Mouse (Mus musculus) thymus, adult 2 months (tissue): ENCODE data around the gene Tmem175. TPM values are rescaled to one million over a fixed set of nuclear protein-coding genes. Genes with fewer than 3 reads are reported as not detected.

Experiments used
- DNase-seq: peaks from one replicate; pipeline ENCODE4 v3.0.0; 2021
- H3K27ac ChIP-seq: fragments of 200-500 bp; 2 replicates; pipeline ENCODE4 v1.5.1; 2012; ENCODE audit warnings: low read length, control low read depth; ENCODE audit not compliant: control insufficient read depth, insufficient read depth
- H3K27me3 ChIP-seq: fragments of 200-500 bp; 2 replicates; pipeline ENCODE4 v1.6.1; 2012; ENCODE audit warnings: mild to moderate bottlenecking, low read length, moderate library complexity, mixed read lengths; ENCODE audit not compliant: control insufficient read depth, insufficient read depth
- H3K36me3 ChIP-seq: fragments of 200-500 bp; 2 replicates; pipeline ENCODE4 v1.6.1; 2012; ENCODE audit warnings: mild to moderate bottlenecking, low read length, moderate library complexity; ENCODE audit not compliant: control insufficient read depth, insufficient read depth
- H3K4me1 ChIP-seq: fragments of 200-500 bp; replicated peaks from 2 replicates; pipeline ENCODE4 v1.6.1; 2012; ENCODE audit warnings: low read length; ENCODE audit not compliant: control insufficient read depth, insufficient read depth
- H3K4me3 ChIP-seq: fragments of 200-500 bp; 2 replicates; pipeline ENCODE4 v1.5.1; 2012; ENCODE audit warnings: mild to moderate bottlenecking, low read length, control low read depth, moderate library complexity; ENCODE audit not compliant: control insufficient read depth, insufficient read depth
- CTCF ChIP-seq: fragments of 200-500 bp; IDR thresholded peaks from 2 replicates; pipeline ENCODE4 v1.5.1; 2012; ENCODE audit warnings: mild to moderate bottlenecking, control low read depth, low read length, moderate library complexity, borderline replicate concordance; ENCODE audit not compliant: control insufficient read depth, poor library complexity, insufficient read depth; ENCODE audit errors: extremely low read depth
- POLR2A ChIP-seq: fragments of 200-500 bp; IDR thresholded peaks from 2 replicates; pipeline ENCODE4 v1.6.1; 2012; ENCODE audit warnings: mild to moderate bottlenecking, low read length, control low read depth, moderate library complexity; ENCODE audit not compliant: control insufficient read depth, poor library complexity, insufficient read depth; ENCODE audit errors: extremely low read depth
- WGBS: fragments of 180-500 bp; shearing (Covaris S2); methylation state at CpG from one replicate; pipeline ENCODE4 v1.1.7; 2018; 5-methylcytosine and 5-hydroxymethylcytosine counted together
- polyA plus RNA-seq: library from polyadenylated mRNA; depleted of rRNA; stranded (reverse); fragments of >200 nt; gene quantifications from 2 replicates; pipeline ENCODE4 v1.2.3, GENCODE M21; 2012

Gene Tmem175
- polyA plus RNA-seq, 1 experiment, result 77.3 TPM

DNA sequence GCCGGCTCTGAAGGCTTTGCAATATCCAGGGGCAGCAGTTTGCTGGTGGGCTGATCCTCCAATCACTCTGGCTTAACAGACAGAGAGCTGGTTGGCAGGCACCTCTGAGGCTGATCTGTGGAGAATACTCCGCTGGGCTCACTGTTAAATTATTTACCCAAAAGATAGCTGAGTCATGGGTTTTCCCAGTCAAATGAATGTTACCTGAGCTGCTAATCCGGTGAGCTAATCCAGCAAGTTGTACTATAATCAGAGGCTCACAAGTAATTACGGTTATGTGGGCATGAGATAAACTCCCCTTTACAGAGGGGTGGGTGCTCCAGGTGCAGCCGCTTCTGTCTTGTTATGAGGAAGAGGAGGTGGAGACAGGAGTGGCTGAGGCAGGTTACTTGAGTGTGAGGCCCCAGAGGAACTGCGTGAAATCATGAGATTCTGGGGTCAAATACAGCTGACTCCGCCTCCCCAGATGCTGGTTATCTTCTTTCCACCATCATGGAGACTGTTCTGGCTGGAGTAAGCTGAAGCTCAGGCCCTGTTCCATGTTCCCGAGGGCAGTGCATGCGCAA is 45.8 kb downstream of the Tmem175 start, which contains the start of gene Slc26a1:
Slc26a1 (minus strand) TSS at position 319 of the 566 bp plus-strand sequence.
- 91% methylated on average over 9 of the region's 9 CpGs for WGBS
- H3K36me3 ChIP-seq, result no peaks in the 10 kb centered on the region
- DNase-seq, result no peak
- H3K27ac ChIP-seq, result no peak within 1 kb of the TSS
- no peak for TF ChIP-seq CTCF
- TF ChIP-seq POLR2A, result no peak
- no peaks in the 10 kb centered on the region for H3K27me3 ChIP-seq
- no peak within 1 kb of the TSS for H3K4me3 ChIP-seq
- 0 out of 2 replicates have a peak, but pooled peaks cover 2% of the 10 kb centered on the region for H3K4me1 ChIP-seq

GRCm38 (mm10) chr5:108676772-108677498 is 47.4 kb downstream of the Tmem175 start:
- Histone ChIP-seq H3K27ac (no peak overlapping the region), H3K27me3 (no peaks in the 10 kb centered on the region), H3K36me3 (no peaks in the 10 kb centered on the region), H3K4me1 (no peaks in the 10 kb centered on the region), H3K4me3 (no peak overlapping the region)
- DNase-seq, result no peak
- TF ChIP-seq POLR2A (no peak), CTCF (no peak)
- 88% methylated on average over 5 of the region's 5 CpGs for WGBS

DNA sequence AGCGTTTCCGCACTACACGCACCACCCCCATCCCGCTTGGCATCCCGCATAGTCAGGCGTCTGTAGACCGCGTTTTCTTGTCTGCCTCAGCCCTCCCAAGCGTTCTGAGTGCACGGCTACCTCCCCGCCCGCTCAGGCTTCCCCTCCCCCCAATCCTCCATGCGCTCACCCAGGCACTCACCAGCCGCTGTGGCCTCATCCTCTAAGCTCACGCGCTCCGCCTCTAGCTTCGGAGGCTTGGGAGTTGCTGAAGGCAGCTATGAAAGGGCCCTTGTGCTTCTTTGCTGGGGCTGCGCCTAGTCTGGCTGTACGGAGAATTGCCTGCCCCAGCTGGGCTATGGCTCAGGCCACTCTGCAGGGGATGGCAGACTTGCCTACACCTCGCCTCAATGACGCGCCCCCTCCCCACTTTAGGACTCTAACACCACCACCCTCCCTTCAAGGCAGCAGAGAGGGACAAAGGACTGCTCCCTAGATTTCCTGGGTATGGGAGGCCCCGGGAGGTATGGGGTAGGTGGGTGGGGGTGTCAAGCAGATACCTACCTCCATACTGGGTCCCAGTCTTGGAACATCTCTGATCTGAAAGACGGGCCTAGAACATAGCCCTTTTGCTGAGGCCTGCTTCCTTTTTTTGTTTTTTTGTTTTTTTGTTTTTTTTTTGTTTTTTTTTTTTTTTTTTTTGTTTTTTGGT is 48.2 kb downstream of the Tmem175 start:
- Histone ChIP-seq H3K27ac (no peak overlapping the region), H3K4me1 (no peaks in the 10 kb centered on the region), H3K36me3 (no peaks in the 10 kb centered on the region), H3K27me3 (no peaks in the 10 kb centered on the region), H3K4me3 (no peak overlapping the region)
- no peak for TF ChIP-seq POLR2A
- no peak for TF ChIP-seq CTCF
- no peak for DNase-seq
- 79% methylated on average over 25 of the region's 25 CpGs for WGBS

DNA sequence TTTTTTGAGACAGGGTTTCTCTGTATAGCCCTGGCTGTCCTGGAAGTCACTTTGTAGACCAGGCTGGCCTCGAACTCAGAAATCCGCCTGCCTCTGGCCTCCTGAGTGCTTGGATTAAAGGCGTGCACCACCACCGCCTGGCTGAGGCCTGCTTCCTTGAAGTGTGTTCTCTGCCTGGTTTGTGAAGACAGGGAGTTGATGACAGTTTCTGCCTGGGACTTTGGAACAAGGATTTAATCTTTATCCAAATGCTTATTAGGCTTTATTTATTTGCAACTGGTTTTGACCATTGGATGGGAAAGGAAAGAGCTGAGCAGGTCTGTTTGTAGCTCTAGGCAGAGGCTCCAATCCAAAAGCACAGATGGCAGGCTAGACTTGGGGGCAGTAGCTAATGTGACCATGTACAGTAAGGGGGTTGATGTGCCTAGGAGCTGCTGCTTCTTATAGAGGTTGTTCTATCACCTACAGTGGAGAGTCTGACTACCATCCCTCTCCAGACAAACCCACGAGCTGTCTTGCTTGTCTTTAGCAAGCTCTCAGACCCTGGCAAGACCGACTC is 48.8 kb downstream of the Tmem175 start:
- DNase-seq, result no peak
- Histone ChIP-seq H3K27ac (no peak overlapping the region), H3K4me3 (no peak overlapping the region), H3K4me1 (no peaks in the 10 kb centered on the region), H3K36me3 (no peaks in the 10 kb centered on the region), H3K27me3 (no peaks in the 10 kb centered on the region)
- 98% methylated on average over 6 of the region's 6 CpGs for WGBS
- no peak for TF ChIP-seq CTCF
- TF ChIP-seq POLR2A, result no peak

DNA sequence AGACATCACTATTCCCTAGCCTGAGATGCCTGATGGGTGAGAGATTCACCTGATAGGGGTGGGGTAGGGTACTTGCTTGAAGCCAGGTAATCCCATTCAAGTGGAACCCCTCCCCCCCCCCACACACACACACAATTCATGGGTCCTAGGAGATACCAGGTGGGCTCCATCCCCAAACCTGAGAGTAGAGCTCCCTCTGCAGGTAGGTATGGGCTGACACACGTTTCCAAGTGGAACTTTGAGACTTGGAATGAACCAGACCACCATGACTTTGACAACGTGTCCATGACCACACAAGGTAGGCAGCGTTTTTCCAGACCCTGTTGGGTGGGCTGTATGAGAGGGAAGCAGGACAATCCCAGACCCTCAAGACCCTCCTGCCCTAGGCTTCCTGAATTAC is 50.3 kb downstream of the Tmem175 start:
- Histone ChIP-seq H3K4me3 (no peak overlapping the region), H3K36me3 (no peaks in the 10 kb centered on the region), H3K27me3 (no peaks in the 10 kb centered on the region), H3K4me1 (no peaks in the 10 kb centered on the region), H3K27ac (no peak overlapping the region)
- DNase-seq, result no peak
- TF ChIP-seq POLR2A, result no peak
- TF ChIP-seq CTCF, result no peak
- 81% methylated on average over 3 of the region's 3 CpGs for WGBS

GRCm38 (mm10) chr5:108680871-108681270 is 51.3 kb downstream of the Tmem175 start:
- 98% methylated on average over 6 of the region's 6 CpGs for WGBS
- no peak for DNase-seq
- H3K4me3 ChIP-seq, result no peak overlapping the region
- no peaks in the 10 kb centered on the region for H3K27me3 ChIP-seq
- no peaks in the 10 kb centered on the region for H3K4me1 ChIP-seq
- H3K36me3 ChIP-seq, result no peaks in the 10 kb centered on the region
- no peak for TF ChIP-seq CTCF
- no peak for TF ChIP-seq POLR2A
- no peak overlapping the region for H3K27ac ChIP-seq
